Mouse (Mus musculus) MEL (cell line): ENCODE measurements around the gene Gtf2ird1.

Experiments used
- CTCF ChIP-seq, 3 experiments: IDR thresholded peaks in 2 of 3; conservative IDR thresholded peaks in 1 of 3; 2 replicates each; pipeline ENCODE4 v1.5.1; 2011 to 2012; ENCODE audit warnings: low read length in 3 of 3, low read depth in 2 of 3, mild to moderate bottlenecking in 2 of 3, improper control_type of control experiment in 1 of 3, inconsistent platforms in 1 of 3, mixed read lengths in 1 of 3, moderate library complexity in 1 of 3; ENCODE audit not compliant: control insufficient read depth in 1 of 3, insufficient read depth in 1 of 3, poor library complexity in 1 of 3, severe bottlenecking in 1 of 3
- MYC ChIP-seq: IDR thresholded peaks from 2 replicates; pipeline ENCODE4 v1.6.1; 2011; ENCODE audit warnings: low read depth, mild to moderate bottlenecking, low read length, improper control_type of control experiment, moderate library complexity
- TCF12 ChIP-seq: IDR thresholded peaks from 2 replicates; pipeline ENCODE4 v1.6.1; 2014; ENCODE audit warnings: low read depth, mild to moderate bottlenecking, inconsistent platforms, low read length, improper control_type of control experiment, moderate library complexity

DNA sequence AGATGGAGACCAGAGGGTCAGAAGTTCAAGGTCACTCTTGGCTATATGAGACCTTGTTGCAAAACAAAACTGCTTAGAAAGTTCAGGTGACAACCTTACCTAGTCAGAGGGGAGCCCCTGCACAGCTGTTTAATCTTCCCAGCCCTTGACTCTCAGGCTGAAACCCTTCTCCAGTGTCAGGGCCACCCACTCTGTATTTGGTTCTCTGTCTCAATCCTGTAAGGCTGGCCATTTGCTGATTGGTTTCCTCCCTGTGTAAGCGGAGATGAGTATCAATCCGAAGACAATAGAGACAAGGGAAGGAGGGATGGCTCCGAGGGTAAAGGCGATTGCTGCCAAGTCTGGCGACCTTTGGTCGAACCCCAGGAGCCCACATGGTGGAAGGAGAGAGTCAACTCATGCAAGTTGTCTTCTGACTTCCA is 116.4 kb downstream of the Gtf2ird1 start:
- no peak for TF ChIP-seq MYC
- no peak for TF ChIP-seq CTCF (IDR thresholded peaks at IDR 0.05 in 2 of 3, conservative IDR thresholded peaks at IDR 0.05 in 1 of 3; ENCODE audit: control insufficient read depth in 1 of 3, insufficient read depth in 1 of 3, low read depth in 2 of 3, low read length in 3 of 3, poor library complexity in 1 of 3, severe bottlenecking in 1 of 3)
- no peak for TF ChIP-seq TCF12
